Mouse (Mus musculus): ENCODE data around the gene Hectd4. TPM values are rescaled to one million over a fixed set of nuclear protein-coding genes. Genes with fewer than 3 reads are reported as not detected.

The Hectd4 gene
- polyA plus RNA-seq, 1 experiment, result 8.6 TPM

GRCm38 (mm10) chr5:121333976-121334375 is 114.0 kb downstream of the Hectd4 start:
- TF ChIP-seq FLI1 (IDR thresholded peaks at IDR 0.05; ENCODE audit: low read length) (no peak), GATA1 (IDR thresholded peaks at IDR 0.05; ENCODE audit: borderline replicate concordance, low read length) (no peak)
- Histone ChIP-seq H3K4me3 (replicated peaks) (no peak overlapping the region), H3K36me3 (replicated peaks; ENCODE audit: low read length) (peaks cover 94% of the 10 kb centered on the region), H3K9me3 (no peaks in the 10 kb centered on the region), H3K27me3 (replicated peaks) (no peaks in the 10 kb centered on the region), H3K4me1 (peaks cover 42% of the 10 kb centered on the region)

GRCm38 (mm10) chr5:121334454-121334853 is 114.4 kb downstream of the Hectd4 start:
- TF ChIP-seq FLI1 (IDR thresholded peaks at IDR 0.05; ENCODE audit: low read length), result no peak
- Histone ChIP-seq H3K36me3 (replicated peaks; ENCODE audit: low read length) (peaks cover 94% of the 10 kb centered on the region), H3K9me3 (no peaks in the 10 kb centered on the region), H3K4me1 (peaks cover 41% of the 10 kb centered on the region), H3K4me3 (replicated peaks) (no peak overlapping the region), H3K27me3 (replicated peaks) (no peaks in the 10 kb centered on the region)

- H3K4me1 ChIP-seq, result peaks cover 47% of the 10 kb centered on the region
- no peak overlapping the region for H3K4me3 ChIP-seq (replicated peaks)
- no peaks in the 10 kb centered on the region for H3K27me3 ChIP-seq (replicated peaks)
- TF ChIP-seq GATA1 (IDR thresholded peaks at IDR 0.05; ENCODE audit: borderline replicate concordance, low read length) (no peak), FLI1 (IDR thresholded peaks at IDR 0.05; ENCODE audit: low read length) (no peak)
- peaks cover 97% of the 10 kb centered on the region for H3K36me3 ChIP-seq (replicated peaks; ENCODE audit: low read length)
- H3K9me3 ChIP-seq, result no peaks in the 10 kb centered on the region
These were observed 115.4 kb downstream of the Hectd4 start for GRCm38 (mm10) chr5:121335426-121335825.

GRCm38 (mm10) chr5:121336009-121336408 is 116.0 kb downstream of the Hectd4 start:
- Histone ChIP-seq H3K36me3 (replicated peaks; ENCODE audit: low read length) (peaks cover 97% of the 10 kb centered on the region), H3K27me3 (replicated peaks) (no peaks in the 10 kb centered on the region), H3K4me1 (peaks cover 53% of the 10 kb centered on the region), H3K9me3 (no peaks in the 10 kb centered on the region), H3K4me3 (replicated peaks) (no peak overlapping the region)
- TF ChIP-seq GATA1 (IDR thresholded peaks at IDR 0.05; ENCODE audit: borderline replicate concordance, low read length) (no peak), FLI1 (IDR thresholded peaks at IDR 0.05; ENCODE audit: low read length) (no peak)

- H3K4me3 ChIP-seq (replicated peaks), result no peak overlapping the region
- H3K36me3 ChIP-seq (replicated peaks; ENCODE audit: low read length), result peaks cover 97% of the 10 kb centered on the region
- H3K9me3 ChIP-seq, result no peaks in the 10 kb centered on the region
- no peaks in the 10 kb centered on the region for H3K27me3 ChIP-seq (replicated peaks)
- H3K4me1 ChIP-seq, result peaks cover 59% of the 10 kb centered on the region
- no peak for TF ChIP-seq FLI1 (IDR thresholded peaks at IDR 0.05; ENCODE audit: low read length)
These were observed 116.8 kb downstream of the Hectd4 start for GRCm38 (mm10) chr5:121336776-121337175.

GRCm38 (mm10) chr5:121339507-121340230 is 119.7 kb downstream of the Hectd4 start:
- Histone ChIP-seq H3K4me3 (replicated peaks) (no peak overlapping the region), H3K4me1 (peaks cover 59% of the 10 kb centered on the region), H3K9me3 (no peaks in the 10 kb centered on the region), H3K27me3 (replicated peaks) (no peaks in the 10 kb centered on the region), H3K36me3 (replicated peaks; ENCODE audit: low read length) (peaks cover 98% of the 10 kb centered on the region)
- no peak for TF ChIP-seq GATA1 (IDR thresholded peaks at IDR 0.05; ENCODE audit: borderline replicate concordance, low read length)

GRCm38 (mm10) chr5:121340965-121341473 is 121.0 kb downstream of the Hectd4 start:
- Histone ChIP-seq H3K4me1 (peaks cover 51% of the 10 kb centered on the region), H3K27me3 (replicated peaks) (no peaks in the 10 kb centered on the region), H3K36me3 (replicated peaks; ENCODE audit: low read length) (peaks cover 98% of the 10 kb centered on the region), H3K4me3 (replicated peaks) (no peak overlapping the region), H3K9me3 (no peaks in the 10 kb centered on the region)
- no peak for TF ChIP-seq FLI1 (IDR thresholded peaks at IDR 0.05; ENCODE audit: low read length)
- no peak for TF ChIP-seq GATA1 (IDR thresholded peaks at IDR 0.05; ENCODE audit: borderline replicate concordance, low read length)

- Histone ChIP-seq H3K4me3 (replicated peaks) (peak overlapping the region; percentile 40), H3K27me3 (replicated peaks) (no peaks in the 10 kb centered on the region), H3K9me3 (no peaks in the 10 kb centered on the region), H3K36me3 (replicated peaks; ENCODE audit: low read length) (peaks cover 96% of the 10 kb centered on the region), H3K4me1 (peaks cover 51% of the 10 kb centered on the region)
- no peak for TF ChIP-seq GATA1 (IDR thresholded peaks at IDR 0.05; ENCODE audit: borderline replicate concordance, low read length)
- no peak for TF ChIP-seq FLI1 (IDR thresholded peaks at IDR 0.05; ENCODE audit: low read length)
These were observed 122.5 kb downstream of the Hectd4 start for GRCm38 (mm10) chr5:121342490-121342889.

- peaks cover 44% of the 10 kb centered on the region for H3K4me1 ChIP-seq
- H3K9me3 ChIP-seq, result no peaks in the 10 kb centered on the region
- no peak overlapping the region for H3K4me3 ChIP-seq (replicated peaks)
- no peaks in the 10 kb centered on the region for H3K27me3 ChIP-seq (replicated peaks)
- H3K36me3 ChIP-seq (replicated peaks; ENCODE audit: low read length), result peaks cover 98% of the 10 kb centered on the region
- TF ChIP-seq GATA1 (IDR thresholded peaks at IDR 0.05; ENCODE audit: borderline replicate concordance, low read length) (no peak), FLI1 (IDR thresholded peaks at IDR 0.05; ENCODE audit: low read length) (no peak)
These were observed 124.0 kb downstream of the Hectd4 start for GRCm38 (mm10) chr5:121343997-121344396.

GRCm38 (mm10) chr5:121359229-121359628 is 139.2 kb downstream of the Hectd4 start:
- no peak for TF ChIP-seq GATA1 (IDR thresholded peaks at IDR 0.05; ENCODE audit: borderline replicate concordance, low read length)
- TF ChIP-seq FLI1 (IDR thresholded peaks at IDR 0.05; ENCODE audit: low read length), result no peak
- no peaks in the 10 kb centered on the region for H3K27me3 ChIP-seq (replicated peaks)
- no peaks in the 10 kb centered on the region; the same call in 1 of the 2 replicates for H3K4me1 ChIP-seq
- H3K36me3 ChIP-seq (replicated peaks; ENCODE audit: low read length), result peaks cover 100% of the 10 kb centered on the region
- H3K9me3 ChIP-seq, result no peaks in the 10 kb centered on the region
- no peak overlapping the region for H3K4me3 ChIP-seq (replicated peaks)

Data from megakaryocyte, embryonic 14.5 days (primary cell).